Mouse (Mus musculus): ENCODE measurements around the gene Fam78a.

GRCm38 (mm10) chr2:32111268-32111667 lies 26.6 kb upstream of the Fam78a start:
- TF ChIP-seq CTCF (IDR thresholded peaks at IDR 0.05; ENCODE audit: low read depth) (no peak), EP300 (optimal IDR thresholded peaks at IDR 0.05) (no peak)
